Mouse (Mus musculus) heart, postnatal 0 days (tissue): Measurements from ENCODE around the gene Itln1. TPM values are rescaled to one million over a fixed set of nuclear protein-coding genes. Genes with fewer than 3 reads are reported as not detected.

Experiments used
- ATAC-seq: fragments of 200-750 bp; cut with Nextera tagmentation; 2 replicates; pipeline ENCODE4 v1.8.0; 2017; ENCODE audit warnings: low read depth, moderate number of reproducible peaks, moderate library complexity; ENCODE audit not compliant: insufficient read depth
- DNase-seq: peaks from one replicate; pipeline ENCODE4 v3.0.0-alpha.2; 2016; ENCODE audit warnings: low spot score
- H3K27ac ChIP-seq: fragments of 300-500 bp; sonication (generic); 2 replicates; pipeline ENCODE4 v1.5.1; 2014; ENCODE audit warnings: low read depth, mild to moderate bottlenecking
- H3K27me3 ChIP-seq: fragments of 300-500 bp; sonication (generic); 2 replicates; pipeline ENCODE4 v1.6.1; 2014; ENCODE audit warnings: low read length, mixed read lengths; ENCODE audit not compliant: control insufficient read depth, insufficient read depth
- H3K36me3 ChIP-seq: fragments of 300-500 bp; sonication (generic); replicated peaks from 2 replicates; pipeline ENCODE4 v1.6.1; 2014; ENCODE audit warnings: low read length, mixed read lengths; ENCODE audit not compliant: control insufficient read depth, insufficient read depth
- H3K4me1 ChIP-seq: fragments of 300-500 bp; sonication (generic); 2 replicates; pipeline ENCODE4 v1.6.1; 2014; ENCODE audit warnings: antibody characterized with exemption; ENCODE audit not compliant: control insufficient read depth, insufficient read depth
- H3K4me2 ChIP-seq: fragments of 300-500 bp; sonication (generic); 2 replicates; pipeline ENCODE4 v1.6.1; 2014; ENCODE audit warnings: low read depth, mild to moderate bottlenecking, low read length, moderate library complexity
- H3K4me3 ChIP-seq: fragments of 300-500 bp; sonication (generic); 2 replicates; pipeline ENCODE4 v1.5.1; 2014; ENCODE audit warnings: low read depth, low read length
- H3K9ac ChIP-seq: fragments of 300-500 bp; sonication (generic); replicated peaks from 2 replicates; pipeline ENCODE4 v1.6.1; 2014; ENCODE audit warnings: low read depth, low read length, mixed read lengths
- H3K9me3 ChIP-seq: fragments of 300-500 bp; sonication (generic); replicated peaks from 2 replicates; pipeline ENCODE4 v1.6.1; 2016; ENCODE audit warnings: low read length; ENCODE audit not compliant: control insufficient read depth
- CTCF ChIP-seq: IDR thresholded peaks from 2 replicates; pipeline ENCODE4 v1.5.1; 2016; ENCODE audit warnings: antibody characterized with exemption, control low read depth, low read depth
- EP300 ChIP-seq: IDR thresholded peaks from 2 replicates; pipeline ENCODE4 v1.6.1; 2016; ENCODE audit warnings: antibody characterized with exemption, low read depth
- WGBS: fragments of 180-500 bp; shearing (Covaris S2); extraction: QIAGEN DNeasy Blood & Tissue Kit; methylation state at CpG from one replicate; pipeline ENCODE4 v1.1.7; 2014; 5-methylcytosine and 5-hydroxymethylcytosine counted together
- polyA plus RNA-seq: library from polyadenylated mRNA; unstranded; fragments of >200 nt; fragmentation: Nextera tagmentation; extraction: Ambion mirVana; gene quantifications from 2 replicates; pipeline ENCODE4 v1.2.1, GENCODE M21; 2015
- total RNA-seq: library from RNA; depleted of rRNA; stranded (reverse); fragments of >200 nt; gene quantifications from 2 replicates; pipeline ENCODE4 v1.2.3, GENCODE M21; 2014; ENCODE audit warnings: low replicate concordance

Gene Itln1
- total and polyA plus RNA-seq, 2 experiments from 2014 or later: not detected

GRCm38 (mm10) chr1:171494241-171494640 lies 40.9 kb downstream of the Itln1 start:
- WGBS: 94% methylated on average over 13 of the region's 13 CpGs
- ATAC-seq: no peak

GRCm38 (mm10) chr1:171478968-171479367 lies 56.1 kb downstream of the Itln1 start:
- peaks cover 10% of the 10 kb centered on the region for H3K9me3 ChIP-seq
- H3K36me3 ChIP-seq: no peaks in the 10 kb centered on the region
- DNase-seq (peak; percentile 70), ATAC-seq (0 out of 2 replicates have a peak, but pooled peaks have one; percentile 17)
- no peak overlapping the region for H3K4me3 ChIP-seq
- no peaks in the 10 kb centered on the region for H3K27me3 ChIP-seq
- WGBS: 33% methylated on average over 2 of the region's 2 CpGs
- TF ChIP-seq CTCF (peak; percentile 88), EP300 (no peak)
- H3K4me1 ChIP-seq: no peaks in the 10 kb centered on the region
- no peak overlapping the region for H3K9ac ChIP-seq
- no peak overlapping the region for H3K4me2 ChIP-seq
- H3K27ac ChIP-seq: no peak overlapping the region

More at GRCm38 (mm10) chr1:171494241-171494640, 40.9 kb downstream of the Itln1 start:
- H3K36me3 ChIP-seq: no peaks in the 10 kb centered on the region
- DNase-seq: no peak
- H3K27ac ChIP-seq: no peak overlapping the region
- H3K9me3 ChIP-seq: peaks cover 8% of the 10 kb centered on the region; the same call in 1 of the 2 replicates
- H3K4me1 ChIP-seq: no peaks in the 10 kb centered on the region
- no peak overlapping the region for H3K4me3 ChIP-seq
- no peaks in the 10 kb centered on the region for H3K27me3 ChIP-seq
- no peak for TF ChIP-seq EP300
- TF ChIP-seq CTCF: no peak
- H3K4me2 ChIP-seq: no peak overlapping the region
- H3K9ac ChIP-seq: no peak overlapping the region

- 64% methylated on average over 27 of the region's 27 CpGs for WGBS
- no peak for ATAC-seq
- peaks cover 8% of the 10 kb centered on the region for H3K9me3 ChIP-seq
Measured at GRCm38 (mm10) chr1:171477758-171478545, 57.1 kb downstream of the Itln1 start.

GRCm38 (mm10) chr1:171477123-171477522 lies 58.0 kb downstream of the Itln1 start:
- TF ChIP-seq CTCF: no peak
- Histone ChIP-seq H3K4me2 (no peak overlapping the region), H3K9ac (no peak overlapping the region), H3K27ac (no peak overlapping the region), H3K4me3 (no peak overlapping the region), H3K4me1 (no peaks in the 10 kb centered on the region), H3K9me3 (peaks cover 5% of the 10 kb centered on the region; the same call in 1 of the 2 replicates), H3K36me3 (no peaks in the 10 kb centered on the region), H3K27me3 (no peaks in the 10 kb centered on the region)
- WGBS: 58% methylated on average over 8 of the region's 8 CpGs
- DNase-seq (no peak), ATAC-seq (no peak)

More at GRCm38 (mm10) chr1:171477758-171478545, 57.1 kb downstream of the Itln1 start:
- no peaks in the 10 kb centered on the region for H3K27me3 ChIP-seq
- H3K4me2 ChIP-seq: peak overlapping the region; percentile 56
- TF ChIP-seq EP300 (no peak), CTCF (no peak)
- no peak overlapping the region for H3K27ac ChIP-seq
- H3K36me3 ChIP-seq: no peaks in the 10 kb centered on the region
- peak overlapping the region; percentile 34 for H3K4me3 ChIP-seq
- DNase-seq: no peak
- H3K4me1 ChIP-seq: no peaks in the 10 kb centered on the region
- H3K9ac ChIP-seq: no peak overlapping the region; the same call in 1 of the 2 replicates

- peaks cover 10% of the 10 kb centered on the region for H3K4me1 ChIP-seq
- no peaks in the 10 kb centered on the region for H3K27me3 ChIP-seq
- no peak overlapping the region for H3K27ac ChIP-seq
- 61% methylated on average over 9 of the region's 9 CpGs for WGBS
- no peak overlapping the region for H3K9ac ChIP-seq
- H3K4me3 ChIP-seq: no peak overlapping the region
- TF ChIP-seq CTCF (no peak), EP300 (no peak)
- no peaks in the 10 kb centered on the region for H3K9me3 ChIP-seq
- H3K36me3 ChIP-seq: no peaks in the 10 kb centered on the region
- H3K4me2 ChIP-seq: no peak overlapping the region
- DNase-seq (no peak), ATAC-seq (no peak)
Measured at GRCm38 (mm10) chr1:171473920-171474640, 61.0 kb downstream of the Itln1 start.
